Mouse (Mus musculus) subcutaneous adipose tissue, adult 2 months (tissue): ENCODE results near the gene Erbb2. TPM values are rescaled to one million over a fixed set of nuclear protein-coding genes. Genes with fewer than 3 reads are reported as not detected.

Source experiments
- polyA plus RNA-seq: library from polyadenylated mRNA; depleted of rRNA; stranded (reverse); fragments of >200 nt; gene quantifications from 2 replicates; pipeline ENCODE4 v1.2.3, GENCODE M21; 2012; ENCODE audit warnings: low replicate concordance; rRNA removed

Erbb2 gene
- 9.8 and 37.8 TPM in 2 replicates for polyA plus RNA-seq

GRCm38 (mm10) chr11:98412273-98412796 lies at the start of gene Erbb2:
Gene Erbb2, plus strand, starts transcription at chr11:98412470.

GRCm38 (mm10) chr11:98383261-98384030 lies 28.8 kb upstream of the Erbb2 start, which contains the start of gene Tcap:
Gene Tcap, plus strand, starts transcription at chr11:98383811.

GRCm38 (mm10) chr11:98385638-98386585 lies 26.4 kb upstream of the Erbb2 start, which contains the start of gene Pnmt:
Gene Pnmt, plus strand, starts transcription at chr11:98386450.

DNA sequence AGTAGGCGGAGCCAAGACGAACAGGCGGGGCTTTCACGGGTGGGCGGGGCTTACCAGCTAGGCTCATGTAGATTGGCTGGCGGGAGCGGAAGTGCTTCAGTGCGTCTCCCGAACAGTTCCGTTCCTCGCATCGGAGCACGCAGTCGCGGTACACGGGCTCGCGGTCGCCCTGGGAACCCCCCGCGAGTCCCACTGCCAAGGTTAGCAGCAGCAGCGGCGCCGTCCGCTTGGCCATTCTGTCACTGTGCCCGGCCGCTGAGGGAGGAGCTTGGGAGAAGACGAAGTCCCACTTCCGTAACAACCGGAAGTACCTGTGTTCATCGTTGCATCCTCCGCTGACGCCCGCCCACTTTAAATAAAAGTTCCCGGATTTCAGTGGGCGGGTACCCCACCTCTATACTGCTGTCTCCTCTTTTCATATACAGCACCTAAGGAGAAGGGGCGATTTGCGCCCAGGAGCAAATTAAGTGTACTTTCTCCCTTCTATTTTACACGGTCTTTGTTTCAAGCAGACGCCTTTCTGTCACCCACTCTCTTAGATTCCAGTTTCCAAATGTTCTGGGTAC lies 12.0 kb upstream of the Erbb2 start, which contains the start of gene Pgap3:
Gene Pgap3 (minus strand): TSS at position 330 of the 566 bp plus-strand sequence.

GRCm38 (mm10) chr11:98438331-98439158 lies 26.3 kb downstream of the Erbb2 start, which contains the start of gene Mien1:
Gene Mien1, minus strand, starts transcription at chr11:98438991.

DNA sequence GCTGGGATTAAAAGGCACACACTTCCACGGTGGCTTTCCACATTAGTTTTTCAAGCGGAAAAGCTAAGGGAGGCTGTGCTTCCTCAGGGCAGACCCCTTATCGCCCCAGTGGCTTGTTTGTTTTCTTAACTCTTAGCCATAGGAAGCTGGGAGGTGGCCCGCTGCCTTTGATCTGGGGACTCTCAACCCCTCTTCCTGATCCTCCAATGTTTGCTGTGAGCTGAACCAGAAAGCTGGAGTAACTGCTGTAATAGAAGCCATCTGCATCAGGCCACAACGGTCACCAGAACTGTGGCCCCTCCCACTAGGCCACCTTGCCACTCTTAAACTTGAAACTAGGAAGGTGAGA lies 33.9 kb downstream of the Erbb2 start, which contains the start of gene Grb7:
Gene Grb7 (plus strand): TSS at position 182 of the 349 bp plus-strand sequence.

Other genes with a start within 250 kb of the Erbb2 start
- gene Med1, start 219.2 kb upstream of the Erbb2 start, polyA plus RNA-seq: 14.6 and 19.2 TPM in 2 replicates
- 12.8 and 19.3 TPM in 2 replicates for gene Cdk12, start 209.4 kb upstream of the Erbb2 start, polyA plus RNA-seq
- gene Neurod2, start 82.8 kb upstream of the Erbb2 start, polyA plus RNA-seq: not detected in 2 replicates
- 0.16 and 2.8 TPM in 2 replicates for gene Ppp1r1b, start 64.1 kb upstream of the Erbb2 start, polyA plus RNA-seq
- gene Stard3, start 54.1 kb upstream of the Erbb2 start, polyA plus RNA-seq: 59.8 and 72.5 TPM in 2 replicates
- gene Tcap, start 28.7 kb upstream of the Erbb2 start, polyA plus RNA-seq: 0.26 and 1.4 TPM in 2 replicates
- not detected in 2 replicates for gene Pnmt, start 26.0 kb upstream of the Erbb2 start, polyA plus RNA-seq
- 8.2 and 20.1 TPM in 2 replicates for gene Pgap3, start 12.0 kb upstream of the Erbb2 start, polyA plus RNA-seq
- gene Mien1, start 26.5 kb downstream of the Erbb2 start, polyA plus RNA-seq: 76.2 and 117 TPM in 2 replicates
- 5.4 and 31.8 TPM in 2 replicates for gene Grb7, start 33.9 kb downstream of the Erbb2 start, polyA plus RNA-seq
- 1.0 and 9.3 TPM in 2 replicates for gene Ikzf3, start 133.6 kb downstream of the Erbb2 start, polyA plus RNA-seq
- 0.33 and 0.44 TPM in 2 replicates for gene Zpbp2, start 138.6 kb downstream of the Erbb2 start, polyA plus RNA-seq
- 176 and 317 TPM in 2 replicates for gene Ormdl3, start 174.9 kb downstream of the Erbb2 start, polyA plus RNA-seq
- not detected in 2 replicates for gene Lrrc3c, start 185.8 kb downstream of the Erbb2 start, polyA plus RNA-seq
- gene Gm12355, start 213.2 kb downstream of the Erbb2 start, polyA plus RNA-seq: not detected in 2 replicates
- not detected in 2 replicates for gene Gsdma3, start 213.9 kb downstream of the Erbb2 start, polyA plus RNA-seq
- not detected in 2 replicates for gene Gsdma2, start 234.3 kb downstream of the Erbb2 start, polyA plus RNA-seq